Mouse (Mus musculus): ENCODE results near the gene Gm49373. TPM values are rescaled to one million over a fixed set of nuclear protein-coding genes. Genes with fewer than 3 reads are reported as not detected.
A peak's percentile ranks its signal among the peaks of the same experiment; 100 is the strongest.

Gm49373 gene
- polyA plus RNA-seq, 1 experiment from 2014 or later: 0.79 TPM

- no peak for ATAC-seq (ENCODE audit: insufficient number of reproducible peaks, insufficient read depth, low FRiP score, low TSS enrichment, low read depth)
- H3K9ac ChIP-seq: no peak overlapping the region
- peaks cover 97% of the 10 kb centered on the region for H3K27me3 ChIP-seq
- H3K27ac ChIP-seq: no peak overlapping the region
- WGBS: 17% methylated on average over 9 of the region's 9 CpGs
- H3K4me1 ChIP-seq: peaks cover 55% of the 10 kb centered on the region
- no peak overlapping the region for H3K4me2 ChIP-seq
- H3K36me3 ChIP-seq: no peaks in the 10 kb centered on the region
- H3K9me3 ChIP-seq: 0 out of 2 replicates have a peak, but pooled peaks cover 7% of the 10 kb centered on the region
- peak overlapping the region; percentile 7; the same call in 1 of the 2 replicates for H3K4me3 ChIP-seq
Measured at GRCm38 (mm10) chr9:21035586-21035985, 37.3 kb downstream of the Gm49373 start.

GRCm38 (mm10) chr9:21034481-21035085 is 38.3 kb downstream of the Gm49373 start:
- H3K4me3 ChIP-seq: no peak overlapping the region
- H3K9me3 ChIP-seq: 0 out of 2 replicates have a peak, but pooled peaks cover 7% of the 10 kb centered on the region
- peaks cover 64% of the 10 kb centered on the region for H3K4me1 ChIP-seq
- no peak overlapping the region for H3K27ac ChIP-seq
- ATAC-seq (ENCODE audit: insufficient number of reproducible peaks, insufficient read depth, low FRiP score, low TSS enrichment, low read depth): no peak
- no peak overlapping the region for H3K9ac ChIP-seq
- H3K4me2 ChIP-seq: no peak overlapping the region
- H3K36me3 ChIP-seq: no peaks in the 10 kb centered on the region
- peaks cover 97% of the 10 kb centered on the region for H3K27me3 ChIP-seq
- WGBS: 3% methylated on average over 17 of the region's 17 CpGs

GRCm38 (mm10) chr9:21033136-21033535 is 39.8 kb downstream of the Gm49373 start:
- no peaks in the 10 kb centered on the region for H3K36me3 ChIP-seq
- peak overlapping the region; percentile 99 for H3K4me2 ChIP-seq
- H3K4me1 ChIP-seq: peaks cover 72% of the 10 kb centered on the region
- H3K9ac ChIP-seq: peak overlapping the region; percentile 61
- peak; percentile 49 for ATAC-seq (ENCODE audit: insufficient number of reproducible peaks, insufficient read depth, low FRiP score, low TSS enrichment, low read depth)
- no peak overlapping the region for H3K27ac ChIP-seq
- peaks cover 97% of the 10 kb centered on the region for H3K27me3 ChIP-seq
- WGBS: under 1% methylated on average over 34 of the region's 34 CpGs
- H3K4me3 ChIP-seq: peak overlapping the region; percentile 53
- no peaks in the 10 kb centered on the region for H3K9me3 ChIP-seq

GRCm38 (mm10) chr9:21032491-21032890 is 40.4 kb downstream of the Gm49373 start:
- H3K27me3 ChIP-seq: peaks cover 97% of the 10 kb centered on the region
- no peak overlapping the region for H3K27ac ChIP-seq
- no peaks in the 10 kb centered on the region for H3K9me3 ChIP-seq
- peak overlapping the region; percentile 99 for H3K4me2 ChIP-seq
- WGBS: under 1% methylated on average over 7 of the region's 7 CpGs
- H3K36me3 ChIP-seq: no peaks in the 10 kb centered on the region
- H3K9ac ChIP-seq: 0 out of 2 replicates have a peak overlapping the region, but pooled peaks have one; percentile 61
- ATAC-seq (ENCODE audit: insufficient number of reproducible peaks, insufficient read depth, low FRiP score, low TSS enrichment, low read depth): no peak
- H3K4me1 ChIP-seq: peaks cover 67% of the 10 kb centered on the region
- peak overlapping the region; percentile 53 for H3K4me3 ChIP-seq

- no peak for ATAC-seq (ENCODE audit: insufficient number of reproducible peaks, insufficient read depth, low FRiP score, low TSS enrichment, low read depth)
- H3K36me3 ChIP-seq: no peaks in the 10 kb centered on the region
- H3K4me2 ChIP-seq: peak within 1 kb of the TSS; percentile 99
- H3K4me1 ChIP-seq: peaks cover 61% of the 10 kb centered on the region
- peaks cover 96% of the 10 kb centered on the region for H3K27me3 ChIP-seq
- H3K9me3 ChIP-seq: no peaks in the 10 kb centered on the region
- under 1% methylated on average over 35 of the region's 35 CpGs for WGBS
- H3K4me3 ChIP-seq: peak within 1 kb of the TSS; percentile 53
- H3K27ac ChIP-seq: no peak within 1 kb of the TSS
- H3K9ac ChIP-seq: peak within 1 kb of the TSS; percentile 61
Measured at GRCm38 (mm10) chr9:21031896-21032351, 41.0 kb downstream of the Gm49373 start, which contains the start of gene Icam5. Gene Icam5 (plus strand): TSS chr9:21032073.

- peak overlapping the region; percentile 99 for H3K4me2 ChIP-seq
- peak; percentile 23; the same call in 1 of the 2 replicates for ATAC-seq (ENCODE audit: insufficient number of reproducible peaks, insufficient read depth, low FRiP score, low TSS enrichment, low read depth)
- peaks cover 96% of the 10 kb centered on the region for H3K27me3 ChIP-seq
- peak overlapping the region; percentile 61 for H3K9ac ChIP-seq
- no peak overlapping the region for H3K27ac ChIP-seq
- peaks cover 56% of the 10 kb centered on the region for H3K4me1 ChIP-seq
- under 1% methylated on average over 36 of the region's 36 CpGs for WGBS
- no peaks in the 10 kb centered on the region for H3K9me3 ChIP-seq
- no peaks in the 10 kb centered on the region for H3K36me3 ChIP-seq
- H3K4me3 ChIP-seq: peak overlapping the region; percentile 53
Measured at GRCm38 (mm10) chr9:21031251-21031895, 41.5 kb downstream of the Gm49373 start.

GRCm38 (mm10) chr9:21030781-21031250 is 42.1 kb downstream of the Gm49373 start:
- 0% methylated on average over 13 of the region's 13 CpGs for WGBS
- Histone ChIP-seq H3K9me3 (no peaks in the 10 kb centered on the region), H3K4me2 (peak overlapping the region; percentile 99), H3K4me1 (peaks cover 51% of the 10 kb centered on the region), H3K4me3 (peak overlapping the region; percentile 53), H3K36me3 (no peaks in the 10 kb centered on the region), H3K9ac (peak overlapping the region; percentile 61), H3K27me3 (peaks cover 90% of the 10 kb centered on the region), H3K27ac (no peak overlapping the region)
- ATAC-seq (ENCODE audit: insufficient number of reproducible peaks, insufficient read depth, low FRiP score, low TSS enrichment, low read depth): no peak

- 25% methylated on average over 22 of the region's 22 CpGs for WGBS
- ATAC-seq (ENCODE audit: insufficient number of reproducible peaks, insufficient read depth, low FRiP score, low TSS enrichment, low read depth): no peak
- peaks cover 51% of the 10 kb centered on the region for H3K4me1 ChIP-seq
- no peaks in the 10 kb centered on the region for H3K9me3 ChIP-seq
- no peak overlapping the region for H3K9ac ChIP-seq
- H3K4me3 ChIP-seq: peak overlapping the region; percentile 53; the same call in 1 of the 2 replicates
- no peak overlapping the region for H3K27ac ChIP-seq
- no peaks in the 10 kb centered on the region for H3K36me3 ChIP-seq
- peak overlapping the region; percentile 99 for H3K4me2 ChIP-seq
- peaks cover 83% of the 10 kb centered on the region for H3K27me3 ChIP-seq
Measured at GRCm38 (mm10) chr9:21030055-21030600, 42.8 kb downstream of the Gm49373 start.

GRCm38 (mm10) chr9:21029291-21030054 is 43.4 kb downstream of the Gm49373 start, which contains the start of gene Icam4:
Gene Icam4 (plus strand): TSS chr9:21029373.
- Histone ChIP-seq H3K27me3 (peaks cover 77% of the 10 kb centered on the region), H3K4me2 (peak within 1 kb of the TSS; percentile 99), H3K27ac (no peak within 1 kb of the TSS), H3K9me3 (no peaks in the 10 kb centered on the region), H3K36me3 (no peaks in the 10 kb centered on the region), H3K4me3 (peak within 1 kb of the TSS; percentile 53), H3K4me1 (peaks cover 48% of the 10 kb centered on the region), H3K9ac (peak within 1 kb of the TSS; percentile 57)
- ATAC-seq (ENCODE audit: insufficient number of reproducible peaks, insufficient read depth, low FRiP score, low TSS enrichment, low read depth): no peak
- 2% methylated on average over 37 of the region's 37 CpGs for WGBS

- no peak for ATAC-seq (ENCODE audit: insufficient number of reproducible peaks, insufficient read depth, low FRiP score, low TSS enrichment, low read depth)
- H3K9me3 ChIP-seq: no peaks in the 10 kb centered on the region
- H3K27me3 ChIP-seq: peaks cover 69% of the 10 kb centered on the region
- H3K27ac ChIP-seq: no peak overlapping the region
- no peak overlapping the region for H3K4me3 ChIP-seq
- H3K4me1 ChIP-seq: peaks cover 46% of the 10 kb centered on the region
- H3K36me3 ChIP-seq: no peaks in the 10 kb centered on the region
- WGBS: 69% methylated on average over 6 of the region's 6 CpGs
- H3K9ac ChIP-seq: no peak overlapping the region
- no peak overlapping the region for H3K4me2 ChIP-seq
Measured at GRCm38 (mm10) chr9:21028560-21029110, 44.3 kb downstream of the Gm49373 start.

All from embryonic facial prominence, embryonic 13.5 days (tissue).